Mouse (Mus musculus) liver, embryonic 13.5 days (tissue): ENCODE measurements around the gene March6. TPM values are rescaled to one million over a fixed set of nuclear protein-coding genes. Genes with fewer than 3 reads are reported as not detected.

Experiments used
- polyA plus RNA-seq: library from polyadenylated mRNA; unstranded; fragments of >200 nt; fragmentation: Nextera tagmentation; extraction: Ambion mirVana; gene quantifications from 2 replicates; pipeline ENCODE4 v1.2.1, GENCODE M21; 2015

The March6 gene
- polyA plus RNA-seq, 1 experiment from 2014 or later, result 12.7 TPM

Other genes with a start within 250 kb of the March6 start
- 0.28 and 0.32 TPM in 2 replicates for gene Ankrd33b, start 163.3 kb downstream of the March6 start, polyA plus RNA-seq
- gene Ropn1l, start 77.3 kb downstream of the March6 start, polyA plus RNA-seq, result 2.1 and 2.3 TPM in 2 replicates
- gene Cmbl, start 34.3 kb upstream of the March6 start, polyA plus RNA-seq, result 5.0 and 5.3 TPM in 2 replicates
- gene Cct5, start 70.8 kb upstream of the March6 start, polyA plus RNA-seq, result 409 and 450 TPM in 2 replicates
- 9.3 and 10.3 TPM in 2 replicates for gene Fam173b, start 70.8 kb upstream of the March6 start, polyA plus RNA-seq